Mouse (Mus musculus) brain, embryonic 14.5 days (tissue): ENCODE measurements at regions not wholly inside any gene's neighbourhood (a gene's known extent, or its start where the extent isn't known, plus 50 kb on each side); places are given as distances from the start of the nearest gene placed in this dataset.
"Not testable (repeated sequence)": the region's sequence is repeated elsewhere in the genome, so short reads cannot be mapped to it uniquely, and the experiment has no call there.

ENCODE experiments used
- DNase-seq: peaks from one replicate; pipeline ENCODE4 v3.0.0-alpha.2; 2011; ENCODE audit warnings: low read depth
- CTCF ChIP-seq: fragments of 200-500 bp; IDR thresholded peaks from 2 replicates; pipeline ENCODE4 v1.5.1; 2012; ENCODE audit warnings: inconsistent platforms, mild to moderate bottlenecking, moderate library complexity, borderline replicate concordance; ENCODE audit not compliant: insufficient read depth, insufficient read length; ENCODE audit errors: extremely low read depth
- POLR2A ChIP-seq: fragments of 200-500 bp; IDR thresholded peaks from 2 replicates; pipeline ENCODE4 v1.6.1; 2012; ENCODE audit warnings: mild to moderate bottlenecking, inconsistent platforms, borderline replicate concordance; ENCODE audit not compliant: poor library complexity, insufficient read depth, insufficient read length, severe bottlenecking; ENCODE audit errors: extremely low read depth

- no peak for DNase-seq
- no peak for TF ChIP-seq CTCF
- no peak for TF ChIP-seq POLR2A
These were observed 186.4 kb downstream of the Cdca7 start for GRCm38 (mm10) chr2:72662396-72662795.

GRCm38 (mm10) chr2:72662979-72663780 is 187.2 kb downstream of the Cdca7 start:
- TF ChIP-seq POLR2A = no peak
- TF ChIP-seq CTCF = no peak

GRCm38 (mm10) chr2:72667396-72667795 is 191.4 kb downstream of the Cdca7 start:
- not testable (repeated sequence) for DNase-seq

More at GRCm38 (mm10) chr2:72662979-72663780, 187.2 kb downstream of the Cdca7 start:
- DNase-seq = no peak

- DNase-seq = peak; percentile 85
- TF ChIP-seq CTCF (no peak), POLR2A (no peak)
These were observed 197.2 kb downstream of the Cdca7 start for GRCm38 (mm10) chr2:72672908-72673901.

GRCm38 (mm10) chr2:72674229-72674628 is 198.3 kb downstream of the Cdca7 start:
- peak; percentile 77 for DNase-seq
- TF ChIP-seq POLR2A = no peak
- TF ChIP-seq CTCF = no peak

GRCm38 (mm10) chr2:72674856-72675440 is 199.0 kb downstream of the Cdca7 start:
- TF ChIP-seq POLR2A (no peak), CTCF (no peak)
- no peak for DNase-seq

- TF ChIP-seq CTCF (no peak), POLR2A (no peak)
- peak; percentile 62 for DNase-seq
These were observed 201.8 kb downstream of the Cdca7 start for GRCm38 (mm10) chr2:72677731-72678130.

- no peak for DNase-seq
- no peak for TF ChIP-seq CTCF
These were observed 212.1 kb downstream of the Cdca7 start for GRCm38 (mm10) chr2:72688031-72688430.

GRCm38 (mm10) chr2:72701081-72701480 is 225.1 kb downstream of the Cdca7 start:
- TF ChIP-seq CTCF = no peak
- TF ChIP-seq POLR2A = no peak
- peak; percentile 65 for DNase-seq

GRCm38 (mm10) chr2:72703238-72703637 is 227.3 kb downstream of the Cdca7 start:
- TF ChIP-seq POLR2A (no peak), CTCF (no peak)

GRCm38 (mm10) chr2:72707676-72708659 is 232.0 kb downstream of the Cdca7 start:
- TF ChIP-seq POLR2A (no peak), CTCF (no peak)
- no peak for DNase-seq

More at GRCm38 (mm10) chr2:72703238-72703637, 227.3 kb downstream of the Cdca7 start:
- no peak for DNase-seq
